In the genomic region with DNA sequence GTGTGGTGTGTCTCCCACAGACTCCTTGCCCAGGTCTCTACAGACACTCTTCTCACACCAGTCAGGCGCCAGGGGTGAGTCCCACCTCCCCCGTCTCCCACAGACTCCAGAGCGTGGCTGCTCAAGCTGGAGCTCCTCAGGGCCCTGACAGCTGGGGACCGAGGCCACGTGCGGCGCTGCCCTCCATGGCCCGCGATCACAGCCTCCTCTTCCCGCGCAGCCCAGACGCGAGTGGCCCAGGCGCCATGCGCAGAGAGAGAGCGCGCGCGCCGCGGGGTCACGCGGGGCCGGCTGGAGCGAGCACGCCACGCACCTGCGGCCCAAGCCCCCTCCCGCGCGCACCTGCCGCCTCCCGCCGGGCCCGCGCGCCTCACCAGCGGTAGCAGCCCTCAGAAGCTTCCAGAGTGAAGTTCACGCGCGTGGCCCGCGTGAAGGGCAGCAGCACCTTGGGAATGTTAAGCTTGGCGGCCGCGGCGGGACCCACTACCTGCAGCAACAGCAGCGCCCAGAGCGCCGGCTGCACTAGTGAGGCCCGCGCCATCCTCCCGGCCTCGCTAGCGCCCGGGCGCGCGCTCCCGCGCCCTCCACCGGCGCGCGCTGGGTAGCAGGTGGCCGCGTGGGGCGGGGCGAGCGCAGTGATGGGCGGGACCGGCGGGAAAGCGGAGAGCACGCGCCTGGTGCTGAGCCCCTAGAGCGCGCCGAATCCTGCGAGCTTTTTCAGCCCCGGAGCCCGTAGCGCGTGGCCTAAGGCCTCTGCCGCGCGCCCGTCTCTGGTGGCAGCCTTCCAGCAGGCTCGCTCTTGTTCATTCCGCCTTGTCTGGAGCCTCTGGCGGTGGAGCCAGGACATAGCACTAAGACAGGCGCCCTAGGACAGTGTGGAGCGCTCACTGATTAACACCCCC, we compare ENCODE assay signal across 8 mouse cellular contexts. TPM values are rescaled to one million over a fixed set of nuclear protein-coding genes. Genes with fewer than 3 reads are reported as not detected.
DNase-seq lines count a peak whose midpoint lies in the region; ATAC-seq lines count a peak whose summit lies in the region.

A gene (minus strand): TSS at position 586 of the 902 bp plus-strand sequence.

- peaks cover 25% of the 10 kb centered on the region for H3K4me1 ChIP-seq in hindbrain, embryonic 16.5 days (ENCODE audit: control insufficient read depth, insufficient read depth, low read depth, low read length)

- peak within 1 kb of the TSS; percentile 81 for H3K9ac ChIP-seq in hindbrain, embryonic 16.5 days (ENCODE audit: low read depth, low read length)

- DNase-seq in R1 (ENCODE audit: low read depth, low spot score): peak; percentile 88
- DNase-seq in cerebellum, postnatal 36 days: peak; percentile 98 to 99
- peak; percentile 93 for DNase-seq in gastrocnemius, adult 18-20 months (ENCODE audit: low spot score)
- peak; percentile 97 to 98 for DNase-seq in left cerebral cortex, adult 18-20 months (ENCODE audit: low spot score in 2 of 2)
- DNase-seq in right cerebral cortex, adult 18-20 months: peak; percentile 97
- peak; percentile 72 for DNase-seq in urinary bladder, postnatal 10 days (ENCODE audit: low spot score)

- no peaks in the 10 kb centered on the region for H3K9me3 ChIP-seq in hindbrain, embryonic 16.5 days (ENCODE audit: control insufficient read depth, low read length)

- H3K79me2 ChIP-seq in macrophage (ENCODE audit: inconsistent target): peaks cover 10% of the 10 kb centered on the region; the same call in 1 of the 2 replicates

- H3K4me3 ChIP-seq in hindbrain, embryonic 16.5 days (ENCODE audit: low read length): peak within 1 kb of the TSS; percentile 59
- H3K4me3 ChIP-seq in macrophage (ENCODE audit: inconsistent target): peak within 1 kb of the TSS; percentile 9; the same call in 1 of the 2 replicates

- no peaks in the 10 kb centered on the region for H3K27me3 ChIP-seq in hindbrain, embryonic 16.5 days (replicated peaks; ENCODE audit: control insufficient read depth, insufficient read depth, low read length)

- H3K27ac ChIP-seq in hindbrain, embryonic 16.5 days (ENCODE audit: low read depth, low read length): peak within 1 kb of the TSS; percentile 87
- no peak within 1 kb of the TSS for H3K27ac ChIP-seq in macrophage

- WGBS in hindbrain, embryonic 16.5 days: under 1% methylated on average over 79 of the region's 93 CpGs
- WGBS in macrophage (ENCODE audit: missing documents): 3% methylated on average over 90 of the region's 93 CpGs

- no peaks in the 10 kb centered on the region for H3K36me3 ChIP-seq in hindbrain, embryonic 16.5 days (ENCODE audit: control insufficient read depth, insufficient read depth, low read length)
- no peaks in the 10 kb centered on the region for H3K36me3 ChIP-seq in macrophage (ENCODE audit: inconsistent target)

- ATAC-seq in hindbrain, embryonic 16.5 days: peak; percentile 96

- peak within 1 kb of the TSS; percentile 72 for H3K4me2 ChIP-seq in hindbrain, embryonic 16.5 days (ENCODE audit: low read length)

RNA-seq across cellular contexts. Expression of the gene that starts here (rescaled TPM):
- total RNA-seq in gastrocnemius, adult 18-20 months (2021): 10 to 100 TPM; 18.4 to 22.1 TPM
- polyA plus RNA-seq in hindbrain, embryonic 16.5 days (2015; fragmentation: Nextera tagmentation; extraction: Ambion mirVana): 15.0 and 21.2 TPM in 2 replicates
- 10 to 100 TPM; 20.3 TPM for total RNA-seq in left cerebral cortex, adult 18-20 months (2021)
- 10 to 100 TPM in 1 of 26 experiments, 1 to 10 TPM in 24, under 1 TPM in 1; 0.38 to 11.2 (median 4.4) TPM for total RNA-seq in macrophage (2018; cell fraction: chromatin; rRNA removed)
- 1 to 10 TPM in 15 of 26 experiments, under 1 TPM in 11; 0.55 to 1.9 (median 1.2) TPM for total RNA-seq in macrophage (2018; cell fraction: cytosol; rRNA removed)
- total RNA-seq in macrophage (2018; cell fraction: nucleus; rRNA removed): 10 to 100 TPM in 1 of 26 experiments, 1 to 10 TPM in 25; 1.1 to 26.0 (median 3.0) TPM
- polyA plus RNA-seq in macrophage (2018): 0.62 to 5.7 TPM (median 2.0 TPM) in 3 replicates
